Mouse (Mus musculus) hindlimb bud, embryonic 11.5 days (tissue): ENCODE data around the gene Hist1h4f.
A peak's percentile ranks its signal among the peaks of the same experiment; 100 is the strongest.

Experiments used
- DNase-seq: peaks from one replicate; pipeline ENCODE4 v3.0.0-alpha.2; 2012; ENCODE audit warnings: low read depth, low spot score; ENCODE audit errors: extremely low spot score

The Hist1h4f gene

DNA sequence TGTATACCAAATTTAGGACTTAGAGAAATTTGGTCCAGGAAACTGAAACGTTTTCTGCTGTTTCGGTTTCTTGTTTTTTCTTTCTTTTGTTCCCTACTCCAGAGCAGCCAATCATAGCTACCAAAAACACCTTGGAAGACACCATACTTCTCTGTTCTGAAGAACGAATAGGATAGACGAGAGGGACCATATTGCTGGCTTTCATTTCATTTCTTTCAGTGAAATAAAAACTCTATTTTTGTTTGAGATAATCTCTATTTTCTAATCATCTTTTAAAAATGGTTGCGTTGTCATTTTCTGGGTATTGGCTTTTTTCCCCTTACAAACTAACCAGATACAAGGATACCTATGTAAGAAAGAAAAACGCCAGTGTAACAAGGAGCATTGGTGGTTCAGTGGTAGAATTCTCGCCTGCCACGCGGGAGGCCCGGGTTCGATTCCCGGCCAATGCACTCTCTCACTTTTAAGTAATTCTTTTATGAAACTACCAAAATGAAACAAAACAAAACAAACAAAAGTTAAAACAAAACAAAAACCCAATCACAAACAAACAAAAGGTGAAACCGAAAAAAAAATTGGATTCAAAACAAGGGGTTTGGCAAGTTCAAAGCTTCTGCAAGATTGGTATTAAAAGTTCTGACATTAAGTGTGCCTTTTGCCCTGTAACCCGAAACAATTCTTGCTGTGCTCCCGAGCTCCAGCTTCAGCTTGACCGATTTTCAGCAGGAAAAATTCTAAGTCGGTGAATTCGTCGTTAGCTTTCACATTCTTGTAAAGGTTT, 34.4 kb downstream of the Hist1h4f start:
- peak; percentile 83 for DNase-seq

DNA sequence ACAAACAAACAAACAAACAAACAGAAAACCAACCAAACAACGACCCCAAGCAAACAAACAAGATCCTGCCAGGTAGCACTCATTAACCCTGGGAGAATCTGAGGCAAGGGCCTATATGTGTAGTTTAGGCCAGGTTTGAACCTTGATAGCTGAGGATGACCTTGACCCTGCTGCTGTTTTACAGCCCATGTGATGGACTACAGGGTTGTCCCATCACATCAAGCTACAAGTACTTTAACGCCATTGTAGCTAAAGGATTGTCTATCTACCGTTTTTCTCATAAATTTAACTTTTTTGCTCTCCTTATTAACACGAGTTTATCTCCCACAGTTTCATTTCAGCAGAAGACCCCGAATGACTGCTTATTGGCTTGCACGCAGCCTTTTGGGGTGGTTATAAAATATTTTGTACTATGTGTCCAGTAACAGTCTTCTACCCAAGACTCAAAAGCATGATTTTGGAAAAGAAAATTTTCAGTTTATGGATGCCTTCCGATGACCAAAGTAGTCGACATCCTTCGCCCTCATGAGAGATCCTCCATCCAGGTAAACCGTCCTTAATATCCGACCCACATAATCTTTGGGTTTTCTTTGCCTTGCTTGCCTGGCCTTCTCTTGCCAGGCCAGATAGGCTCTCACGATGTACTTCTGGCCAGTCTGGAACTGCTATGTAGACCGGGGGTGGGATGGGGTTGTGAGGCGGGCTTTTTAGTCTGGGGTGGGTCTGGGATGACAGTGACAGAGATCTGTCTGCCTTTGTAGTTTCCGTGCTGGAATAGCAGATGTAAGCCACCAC, 35.4 kb downstream of the Hist1h4f start:
- DNase-seq: no peak

DNA sequence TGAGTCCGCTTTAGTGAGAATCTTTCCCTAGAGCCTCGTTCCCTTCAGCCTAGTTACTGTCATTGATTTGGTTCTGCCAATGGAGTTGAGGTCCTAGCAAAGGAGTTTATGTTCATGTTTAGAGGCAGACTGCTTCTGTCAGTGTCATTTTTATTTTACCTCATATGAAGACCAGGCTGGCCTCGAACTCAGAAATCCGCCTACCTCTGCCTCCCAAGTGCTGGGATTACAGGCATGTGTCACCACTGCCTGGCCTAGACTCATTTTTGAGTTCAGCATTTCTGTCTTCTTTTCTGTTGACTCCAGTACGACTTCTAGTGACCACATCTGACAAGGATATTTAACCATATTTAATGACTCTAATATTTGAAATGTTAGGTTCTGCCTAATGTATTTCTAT, 36.2 kb downstream of the Hist1h4f start:
- DNase-seq: no peak

DNA sequence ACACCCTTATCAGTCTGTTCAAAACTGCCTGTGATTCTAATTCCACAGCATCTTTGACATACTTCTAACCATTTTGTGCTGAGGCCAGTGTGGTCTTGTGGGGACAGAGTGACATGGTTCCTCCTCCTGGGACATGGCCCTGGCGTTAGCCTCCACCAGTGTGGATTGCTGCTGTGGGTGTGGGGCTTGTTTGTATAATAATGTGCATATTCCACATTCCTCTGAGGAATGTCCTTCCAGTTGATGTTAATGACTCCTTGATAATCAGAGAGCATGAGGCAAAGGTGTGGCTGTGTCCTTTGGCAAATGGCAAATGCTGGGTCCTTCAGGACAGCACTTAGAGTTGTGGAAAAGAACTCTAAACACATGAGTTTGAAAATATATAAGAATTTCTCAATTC, 37.9 kb downstream of the Hist1h4f start:
- no peak for DNase-seq

DNA sequence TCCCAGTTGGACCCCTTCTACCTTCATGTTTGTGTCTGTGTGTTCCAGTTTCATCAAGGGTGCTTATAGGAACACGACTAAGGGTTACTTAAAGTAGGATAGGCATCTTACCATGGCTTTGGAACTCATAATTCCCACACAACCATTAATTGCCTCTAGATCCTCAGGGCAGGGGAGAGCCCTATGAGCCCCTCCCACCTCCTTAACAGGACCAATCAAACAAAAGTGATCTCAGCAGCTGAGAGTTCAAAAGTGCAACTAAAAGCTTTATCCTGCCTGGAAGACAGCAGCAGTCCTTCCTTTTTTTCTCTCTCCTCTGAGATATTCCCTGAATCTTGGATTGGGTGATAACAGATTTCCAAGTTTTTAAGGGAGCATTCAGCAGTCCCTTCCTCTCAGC, 41.3 kb downstream of the Hist1h4f start:
- DNase-seq: no peak

DNA sequence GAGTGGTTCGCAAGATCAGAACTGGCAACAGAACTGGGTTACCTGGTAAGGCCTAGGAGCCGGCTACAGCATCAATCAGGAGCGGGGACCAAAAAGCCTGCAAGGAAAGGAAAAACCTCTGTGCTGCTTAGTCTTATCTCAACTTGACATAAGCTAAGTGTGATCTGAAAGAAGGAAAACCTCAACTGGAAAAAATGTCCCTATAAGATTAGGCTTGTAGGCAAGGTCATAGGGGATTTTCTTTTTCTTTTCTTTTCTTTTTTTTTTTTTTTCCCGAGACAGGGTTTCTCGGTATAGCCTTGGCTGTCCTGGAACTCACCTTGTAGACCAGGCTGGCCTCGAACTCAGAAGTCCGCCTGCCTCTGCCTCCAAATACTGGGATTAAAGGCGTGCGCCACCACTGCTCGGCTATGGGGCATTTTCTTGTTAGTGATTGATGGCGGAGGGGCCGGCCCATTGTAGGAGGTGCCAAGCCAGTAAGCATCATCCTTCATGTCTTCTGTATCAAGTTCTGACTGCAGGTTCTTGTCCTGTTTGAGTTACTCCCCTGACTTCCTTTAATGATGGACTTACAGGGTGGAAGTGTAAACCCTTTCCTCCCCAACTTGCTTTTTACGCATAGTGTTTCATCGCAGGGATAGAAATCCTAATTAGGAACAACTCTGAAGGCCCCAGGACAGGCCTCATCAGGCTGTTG, 44.5 kb downstream of the Hist1h4f start:
- no peak for DNase-seq

DNA sequence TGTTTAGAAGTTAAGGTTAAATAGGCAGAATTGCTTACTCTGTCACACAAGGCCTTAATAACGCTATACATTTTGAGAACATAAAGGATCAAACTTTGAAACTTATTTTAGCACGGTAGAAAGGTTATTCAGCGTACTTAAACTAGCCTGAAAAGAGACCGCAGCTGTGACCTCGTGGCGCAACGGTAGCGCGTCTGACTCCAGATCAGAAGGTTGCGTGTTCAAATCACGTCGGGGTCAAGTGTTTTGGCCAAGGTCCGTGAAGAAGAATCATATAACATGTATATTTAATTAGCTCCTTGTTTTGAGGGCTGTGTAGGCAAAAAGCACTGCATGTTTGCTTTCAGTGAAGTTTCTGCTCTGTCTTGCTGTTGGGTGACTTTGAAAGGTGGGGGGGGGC, 45.1 kb downstream of the Hist1h4f start:
- peak; percentile 87 for DNase-seq

DNA sequence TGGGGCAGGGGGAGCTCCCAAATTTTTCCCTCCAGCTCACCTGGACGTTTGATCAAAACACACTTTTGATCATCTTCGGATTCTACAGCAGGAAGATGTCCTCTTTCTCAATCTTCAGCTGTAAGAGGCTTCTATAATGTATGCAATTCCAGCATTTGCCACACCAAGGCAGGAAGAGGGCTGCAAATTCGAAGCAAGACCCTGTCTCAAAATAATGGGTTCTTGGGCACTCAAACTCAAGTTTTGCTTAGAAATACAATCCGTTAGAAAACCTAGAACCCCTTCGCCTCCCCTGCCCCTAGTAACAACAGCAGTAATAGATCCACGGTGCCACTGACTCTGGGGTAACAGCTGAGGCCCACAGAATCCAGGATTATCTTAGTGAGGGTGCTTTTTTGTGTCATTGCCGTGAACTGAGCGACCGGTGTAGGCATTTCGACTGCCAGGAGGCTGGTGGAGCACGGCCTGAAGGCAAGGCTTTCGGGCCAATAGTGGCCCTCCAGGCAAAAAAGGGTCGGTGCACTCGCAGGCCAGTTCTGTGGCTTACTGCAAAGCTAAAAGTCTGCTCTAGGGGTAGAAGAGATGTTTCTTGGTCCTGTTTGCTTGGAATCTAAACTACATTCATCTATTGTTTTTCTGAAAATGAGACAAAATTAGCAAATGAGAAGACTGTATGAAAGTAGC, 45.6 kb downstream of the Hist1h4f start:
- no peak for DNase-seq

DNA sequence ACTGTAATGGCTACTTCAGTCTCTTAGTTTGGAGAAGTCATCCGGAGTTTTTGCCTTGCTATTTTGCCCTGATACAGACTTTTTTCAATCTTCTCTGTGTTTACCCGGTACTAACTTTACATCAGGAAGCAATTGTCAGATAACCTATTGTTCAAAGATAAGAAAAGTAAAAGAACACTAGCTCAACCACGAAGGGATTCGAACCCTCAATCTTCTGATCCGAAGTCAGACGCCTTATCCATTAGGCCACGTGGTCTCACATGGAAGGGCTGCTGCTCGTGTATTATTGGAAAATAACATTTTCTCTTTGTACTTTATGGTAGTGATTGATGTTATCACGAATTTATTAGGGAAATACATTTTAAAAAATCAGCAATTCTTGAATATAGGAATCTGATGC, 47.7 kb downstream of the Hist1h4f start:
- DNase-seq: no peak

DNA sequence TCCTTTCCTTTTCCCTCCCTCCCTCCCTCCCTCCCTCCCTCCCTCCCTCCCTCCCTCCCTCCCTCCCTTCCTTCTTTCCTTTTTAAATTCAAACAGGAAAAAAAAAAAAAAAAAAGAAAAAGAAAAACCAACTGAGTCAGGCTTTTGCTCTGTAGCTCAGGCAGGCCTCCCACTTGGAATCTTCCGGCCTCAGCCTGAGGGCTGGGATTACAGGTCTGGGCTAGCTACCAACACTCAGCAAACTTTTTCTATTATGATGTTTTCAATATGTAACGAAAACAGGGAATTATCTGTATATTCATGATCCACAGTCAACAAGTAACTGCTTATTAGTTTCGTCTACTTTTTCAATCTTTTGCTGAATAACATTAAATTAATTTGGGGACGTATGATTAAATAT, 48.5 kb downstream of the Hist1h4f start:
- DNase-seq: no peak

DNA sequence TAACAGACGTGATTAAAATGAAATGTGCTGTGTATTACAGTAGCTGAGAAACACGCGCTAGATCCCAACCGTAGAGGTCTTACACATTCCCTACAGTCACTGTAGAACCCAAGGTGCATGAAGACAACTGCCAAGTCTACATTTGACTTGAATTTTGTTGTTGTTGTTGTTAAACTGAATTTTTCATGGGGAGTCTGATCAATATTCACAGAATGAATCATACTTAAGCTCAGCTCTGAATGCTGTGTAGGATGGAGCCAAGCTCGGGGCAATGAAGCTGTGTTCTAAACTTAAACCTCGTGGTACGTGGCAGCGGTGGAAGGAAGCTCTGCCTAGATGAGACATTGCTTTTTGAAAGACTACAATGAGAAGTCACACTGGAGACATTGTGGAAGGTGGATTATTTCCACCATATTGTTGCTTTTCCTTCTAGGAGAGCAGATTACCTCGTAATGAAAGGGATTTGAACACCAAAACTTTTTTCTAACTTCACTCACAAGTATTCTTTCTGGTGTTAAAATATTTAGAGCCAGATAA, 49.3 kb downstream of the Hist1h4f start:
- no peak for DNase-seq

DNA sequence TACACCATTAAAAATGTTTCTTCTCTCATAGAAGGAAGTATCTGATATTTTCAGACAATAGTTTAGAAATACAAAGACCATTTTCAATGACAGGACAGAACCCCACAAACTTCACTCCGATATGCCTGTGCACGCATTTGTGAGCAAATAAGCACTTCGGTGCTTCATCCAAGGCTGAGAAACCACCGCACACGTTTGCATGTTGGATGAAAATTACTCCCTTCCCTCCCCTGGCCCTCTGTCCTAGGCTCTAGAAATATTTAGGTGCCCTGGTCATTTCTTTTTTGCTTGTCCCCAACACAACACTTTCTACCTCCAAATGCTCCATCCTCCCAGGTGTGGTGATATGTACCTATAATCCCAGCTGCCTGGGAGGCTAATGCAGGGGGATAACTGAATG, 49.9 kb downstream of the Hist1h4f start:
- no peak for DNase-seq
